Mouse (Mus musculus) bone marrow, adult 2 months (tissue): Measurements from ENCODE around the gene Nek9. TPM values are rescaled to one million over a fixed set of nuclear protein-coding genes. Genes with fewer than 3 reads are reported as not detected.

Experiments
- H3K27ac ChIP-seq: fragments of 200-500 bp; 2 replicates; pipeline ENCODE4 v1.5.1; 2012; ENCODE audit warnings: low read depth, mild to moderate bottlenecking, control low read depth, inconsistent platforms, low read length; ENCODE audit not compliant: control insufficient read depth, poor library complexity, insufficient read depth
- H3K4me1 ChIP-seq: fragments of 200-500 bp; 2 replicates; pipeline ENCODE4 v1.6.1; 2011; ENCODE audit warnings: low read length; ENCODE audit not compliant: control insufficient read depth, insufficient read depth
- H3K4me3 ChIP-seq: fragments of 200-500 bp; replicated peaks from 2 replicates; pipeline ENCODE3; 2011; ENCODE audit warnings: mild to moderate bottlenecking, low read depth, low read length, control low read depth; ENCODE audit not compliant: control insufficient read depth
- CTCF ChIP-seq: fragments of 200-500 bp; IDR thresholded peaks from 2 replicates; pipeline ENCODE4 v1.5.1; 2011; ENCODE audit warnings: low read length, control low read depth; ENCODE audit not compliant: control insufficient read depth, insufficient read depth
- POLR2A ChIP-seq: fragments of 200-500 bp; IDR thresholded peaks from 2 replicates; pipeline ENCODE4 v1.6.1; 2011; ENCODE audit warnings: low read depth, mild to moderate bottlenecking, control low read depth, low read length, borderline replicate concordance; ENCODE audit not compliant: control insufficient read depth
- WGBS: fragments of 180-500 bp; shearing (Covaris S2); methylation state at CpG from one replicate; pipeline ENCODE4 v1.1.7; 2018; 5-methylcytosine and 5-hydroxymethylcytosine counted together
- polyA plus RNA-seq: library from polyadenylated mRNA; stranded (reverse); fragments of >200 nt; gene quantifications from 2 replicates; pipeline ENCODE4 v1.2.4, GENCODE M21; 2011; ENCODE audit warnings: low replicate concordance; ENCODE audit not compliant: missing spikeins, insufficient read depth, insufficient read length

Gene Nek9
- polyA plus RNA-seq, 1 experiment: 25.4 TPM

DNA sequence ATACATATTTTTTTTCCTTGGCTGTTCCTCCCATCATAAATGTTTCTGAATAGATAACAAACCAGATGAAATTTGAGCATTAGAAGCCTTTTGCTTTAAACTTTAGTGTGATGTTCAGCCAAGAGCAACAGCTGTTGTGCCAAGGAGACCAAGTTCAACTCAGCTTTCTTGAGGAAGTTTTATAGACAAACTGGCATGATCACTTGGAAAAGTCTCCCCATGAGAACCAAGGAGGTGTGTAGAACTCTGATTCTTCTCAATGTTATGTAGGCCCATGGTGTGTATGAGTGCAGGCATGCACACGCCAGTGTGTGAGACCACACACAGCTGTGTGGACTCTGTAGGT lies 40.4 kb downstream of the Nek9 start:
- WGBS: 100% methylated on average over 1 of the region's 1 CpGs
- no peak for TF ChIP-seq CTCF
- no peak for TF ChIP-seq POLR2A

GRCm38 (mm10) chr12:85298127-85298834 lies 40.9 kb downstream of the Nek9 start:
- Histone ChIP-seq H3K4me1 (no peaks in the 10 kb centered on the region), H3K27ac (no peak overlapping the region), H3K4me3 (no peak overlapping the region)
- WGBS: 82% methylated on average over 11 of the region's 11 CpGs
- TF ChIP-seq CTCF (no peak), POLR2A (no peak)

More for the DNA sequence above, 40.4 kb downstream of the Nek9 start:
- Histone ChIP-seq H3K27ac (no peak overlapping the region), H3K4me3 (no peak overlapping the region), H3K4me1 (no peaks in the 10 kb centered on the region)

- WGBS: 68% methylated on average over 10 of the region's 10 CpGs
- H3K4me1 ChIP-seq: no peaks in the 10 kb centered on the region
- no peak overlapping the region for H3K4me3 ChIP-seq
- TF ChIP-seq POLR2A (no peak), CTCF (no peak)
- no peak overlapping the region for H3K27ac ChIP-seq
Measured at GRCm38 (mm10) chr12:85297345-85297997, 41.7 kb downstream of the Nek9 start.

- Histone ChIP-seq H3K4me3 (no peak overlapping the region), H3K4me1 (no peaks in the 10 kb centered on the region), H3K27ac (no peak overlapping the region)
- WGBS: 76% methylated on average over 5 of the region's 5 CpGs
- TF ChIP-seq CTCF: no peak
- TF ChIP-seq POLR2A: no peak
Measured at GRCm38 (mm10) chr12:85296915-85297314, 42.2 kb downstream of the Nek9 start.

DNA sequence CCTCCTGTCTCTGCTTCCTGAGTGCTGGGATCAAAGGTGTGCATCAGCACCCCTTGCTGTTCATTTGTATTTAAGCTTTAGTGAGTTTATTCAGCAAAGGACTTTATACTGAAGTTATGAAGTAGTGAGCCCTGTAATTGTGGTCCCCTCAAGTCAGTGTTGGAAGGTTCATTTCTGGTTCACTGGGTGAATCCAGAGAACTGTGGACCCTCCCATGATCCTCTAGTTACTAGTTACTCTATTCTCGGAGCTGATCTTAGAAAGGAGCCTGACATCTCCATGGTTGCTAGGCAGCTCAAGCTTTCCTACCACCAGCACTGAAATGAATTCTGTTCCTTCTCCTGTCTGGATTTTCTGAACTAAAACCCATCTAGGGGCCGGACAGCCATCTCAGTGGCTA lies 43.7 kb downstream of the Nek9 start:
- Histone ChIP-seq H3K4me1 (no peaks in the 10 kb centered on the region), H3K27ac (no peak overlapping the region), H3K4me3 (no peak overlapping the region)
- WGBS: 83% methylated on average over 2 of the region's 2 CpGs
- TF ChIP-seq CTCF (no peak), POLR2A (no peak)

GRCm38 (mm10) chr12:85292906-85293305 lies 46.3 kb downstream of the Nek9 start:
- TF ChIP-seq POLR2A (no peak), CTCF (no peak)

GRCm38 (mm10) chr12:85292288-85292687 lies 46.9 kb downstream of the Nek9 start:
- WGBS: 74% methylated on average over 6 of the region's 6 CpGs
- Histone ChIP-seq H3K4me1 (no peaks in the 10 kb centered on the region), H3K4me3 (no peak overlapping the region), H3K27ac (no peak overlapping the region)
- no peak for TF ChIP-seq CTCF
- no peak for TF ChIP-seq POLR2A

More at GRCm38 (mm10) chr12:85292906-85293305, 46.3 kb downstream of the Nek9 start:
- H3K27ac ChIP-seq: no peak overlapping the region
- H3K4me3 ChIP-seq: no peak overlapping the region
- no peaks in the 10 kb centered on the region for H3K4me1 ChIP-seq

- Histone ChIP-seq H3K27ac (no peak overlapping the region), H3K4me1 (no peaks in the 10 kb centered on the region), H3K4me3 (no peak overlapping the region)
- TF ChIP-seq CTCF (no peak), POLR2A (no peak)
Measured at GRCm38 (mm10) chr12:85291541-85291940, 47.6 kb downstream of the Nek9 start.
